Mouse (Mus musculus) ES-CJ7 (cell line): ENCODE measurements around the gene Lif.

Experiments
- DNase-seq: peaks from one replicate; pipeline ENCODE4 v3.0.0; 2011; ENCODE audit warnings: low read depth, low spot score

Gene Lif

GRCm38 (mm10) chr11:4262847-4263246, 5.5 kb downstream of the Lif start:
- DNase-seq = no peak

DNA sequence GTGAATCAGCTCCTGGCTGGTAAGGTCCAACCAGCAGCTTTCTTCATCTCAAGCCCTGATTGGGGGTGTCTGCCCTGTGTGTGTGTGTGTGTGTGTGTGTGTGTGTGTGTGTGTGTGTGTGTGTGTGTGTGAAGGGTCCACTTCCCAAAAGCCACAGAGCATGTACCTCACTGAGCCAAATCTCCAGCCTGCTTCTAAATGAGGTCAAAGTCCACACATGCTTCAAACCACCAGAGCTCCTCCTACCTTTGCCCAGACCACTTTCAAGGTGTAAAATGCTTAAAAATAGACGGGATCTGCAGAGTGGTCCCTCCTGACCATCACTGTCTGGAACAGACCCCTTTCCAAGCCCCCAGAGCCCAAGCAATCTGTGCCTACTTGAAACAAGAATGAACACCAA, 5.9 kb downstream of the Lif start:
- DNase-seq = no peak

DNA sequence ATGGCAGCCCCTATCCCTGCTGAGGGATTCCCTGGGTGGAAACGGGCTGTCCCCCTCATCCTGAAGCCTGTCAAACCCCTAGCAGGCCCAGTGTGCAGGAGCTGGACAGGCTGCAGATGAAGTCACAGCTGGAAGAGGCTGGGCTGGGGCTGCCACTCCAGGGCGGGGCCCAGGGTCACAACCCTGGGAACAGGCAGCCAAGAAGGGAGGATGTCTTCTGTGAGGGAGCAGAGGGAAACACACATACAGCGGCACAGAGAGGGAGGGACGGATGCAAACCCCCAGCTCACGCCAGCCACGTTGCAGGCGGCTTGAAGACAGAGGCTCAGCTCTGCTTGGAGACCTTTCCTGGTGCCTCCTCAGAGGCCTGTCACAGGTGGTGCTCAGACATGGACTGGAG, 6.7 kb downstream of the Lif start:
- no peak for DNase-seq

DNA sequence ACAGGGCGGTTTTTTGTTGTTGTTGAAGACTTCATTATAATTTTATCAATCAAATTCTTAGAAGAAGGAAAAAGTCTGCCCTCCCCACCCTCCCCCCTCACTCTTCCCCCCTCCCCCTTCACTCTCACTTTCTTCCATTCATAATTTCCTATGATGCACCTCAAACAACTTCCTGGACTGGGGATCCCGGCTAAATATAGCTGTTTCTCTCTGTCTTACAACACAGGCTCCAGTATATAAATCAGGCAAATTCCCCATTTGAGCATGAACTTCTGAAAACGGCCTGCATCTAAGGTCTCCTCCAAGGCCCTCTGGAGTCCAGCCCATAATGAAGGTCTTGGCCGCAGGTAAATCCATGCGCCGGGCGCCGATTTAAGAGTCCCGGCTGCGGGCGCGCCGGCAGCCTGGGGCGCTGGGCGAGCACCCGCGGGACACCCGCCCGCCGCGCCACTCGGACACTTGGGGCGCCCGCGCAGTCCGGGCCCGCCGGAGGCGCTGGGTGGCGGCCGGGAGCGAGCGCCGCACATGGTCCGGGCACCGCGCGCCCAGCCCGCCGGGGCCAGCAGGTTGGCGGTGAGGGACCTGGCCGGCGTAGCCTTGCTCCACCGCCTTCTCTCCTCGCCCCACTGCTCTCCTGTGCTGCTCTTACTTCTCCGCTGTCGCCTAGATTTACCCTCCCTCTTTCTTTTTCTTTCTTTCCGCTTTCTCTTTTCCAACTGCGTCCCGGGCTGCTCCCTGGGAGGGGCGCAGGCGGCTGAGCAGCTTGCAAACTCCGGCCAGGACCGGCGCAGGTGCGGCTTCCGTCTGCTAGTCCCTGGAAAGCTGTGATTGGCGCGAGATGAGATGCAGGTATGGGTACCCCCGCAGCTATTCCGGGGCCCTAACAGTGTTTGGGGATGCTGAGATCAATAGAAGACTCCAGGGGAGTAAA, 9.2 kb downstream of the Lif start:
- peak; percentile 71 for DNase-seq

GRCm38 (mm10) chr11:4267202-4267578, 9.8 kb downstream of the Lif start:
- peak; percentile 68 for DNase-seq

GRCm38 (mm10) chr11:4268500-4268899, 11.1 kb downstream of the Lif start:
- DNase-seq = no peak

DNA sequence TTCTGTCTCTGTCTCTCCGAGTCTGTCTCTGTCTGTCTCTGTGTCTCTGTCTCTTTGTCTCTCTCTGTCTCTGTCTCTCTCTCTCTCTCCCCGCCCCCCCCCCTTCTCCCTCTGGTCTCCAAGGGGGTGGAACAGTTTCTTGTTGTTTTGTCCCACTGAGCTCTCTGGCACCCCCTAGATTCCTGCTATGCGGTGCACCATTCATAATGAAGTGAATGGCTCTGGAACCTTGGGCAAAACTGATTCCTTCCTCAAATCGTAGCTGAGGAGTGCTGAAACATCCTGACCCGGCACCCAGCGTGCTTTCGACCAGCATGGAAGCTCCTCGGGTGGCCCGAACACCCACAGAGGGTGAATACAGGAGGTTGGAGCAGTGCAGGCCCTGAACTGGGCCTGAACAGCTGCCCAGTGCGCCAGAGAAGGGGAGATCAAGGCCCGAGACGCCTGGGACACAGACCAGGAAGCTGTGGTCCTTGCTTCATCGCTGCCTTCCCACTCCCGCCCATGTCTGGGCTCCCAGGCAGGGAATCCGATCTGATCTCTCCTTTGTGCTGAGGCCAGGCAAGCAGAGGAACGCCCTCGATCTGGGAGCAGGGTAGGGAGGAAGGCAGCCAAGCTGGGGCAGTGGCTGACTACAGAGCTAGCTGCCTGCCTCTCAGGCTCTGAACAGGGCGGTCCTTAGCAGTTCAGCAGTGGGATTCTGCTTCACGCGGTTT, 13.5 kb downstream of the Lif start:
- DNase-seq = peak; percentile 84

DNA sequence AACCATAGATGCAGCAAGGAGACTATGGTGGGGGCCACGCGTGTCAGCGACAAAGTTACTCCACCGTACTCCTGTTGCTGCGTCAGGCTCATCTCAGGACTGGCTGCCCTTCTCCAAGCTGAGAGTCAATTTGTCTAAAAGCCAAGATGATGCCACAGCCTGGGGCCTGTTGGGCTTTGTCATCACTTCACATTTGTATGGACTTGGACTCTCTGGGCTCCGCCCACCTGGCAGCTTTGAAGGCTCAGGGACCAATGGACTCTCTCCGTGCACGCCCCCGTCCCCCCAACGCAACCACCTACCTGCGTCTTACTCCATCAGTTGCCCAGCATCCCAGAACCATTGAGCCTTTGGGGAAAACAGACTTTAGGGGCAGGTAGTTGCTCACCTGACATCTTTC, 14.2 kb downstream of the Lif start:
- DNase-seq = peak; percentile 54

DNA sequence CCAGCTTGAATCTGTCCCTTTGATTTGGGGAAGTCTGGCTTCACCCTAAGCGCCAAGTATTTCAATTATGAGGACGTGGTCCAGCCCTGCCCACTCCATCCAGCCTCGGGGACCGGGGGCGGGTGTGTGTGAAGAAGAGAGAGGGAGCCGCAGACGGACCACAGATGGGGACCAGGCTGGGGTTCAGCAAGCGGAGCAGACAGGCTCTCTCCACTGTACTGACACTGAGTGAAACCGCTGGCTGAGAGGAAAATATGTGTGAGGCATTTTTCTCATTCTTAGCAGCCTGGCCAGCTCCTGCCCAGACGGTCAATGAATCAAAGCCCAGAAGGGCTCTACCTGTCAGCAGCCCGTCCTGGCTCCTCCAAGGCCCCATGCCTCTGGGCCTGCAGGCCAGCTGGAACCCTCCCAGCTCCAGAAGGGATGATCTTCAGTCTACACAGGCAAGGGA, 19.1 kb downstream of the Lif start:
- DNase-seq = no peak

GRCm38 (mm10) chr11:4279909-4280308, 22.6 kb downstream of the Lif start:
- no peak for DNase-seq

GRCm38 (mm10) chr11:4281852-4282251, 24.5 kb downstream of the Lif start:
- DNase-seq = no peak

- peak; percentile 79 for DNase-seq
Measured at GRCm38 (mm10) chr11:4283627-4284026, 26.3 kb downstream of the Lif start.

- no peak for DNase-seq
Measured at GRCm38 (mm10) chr11:4289280-4289679, 31.9 kb downstream of the Lif start.

DNA sequence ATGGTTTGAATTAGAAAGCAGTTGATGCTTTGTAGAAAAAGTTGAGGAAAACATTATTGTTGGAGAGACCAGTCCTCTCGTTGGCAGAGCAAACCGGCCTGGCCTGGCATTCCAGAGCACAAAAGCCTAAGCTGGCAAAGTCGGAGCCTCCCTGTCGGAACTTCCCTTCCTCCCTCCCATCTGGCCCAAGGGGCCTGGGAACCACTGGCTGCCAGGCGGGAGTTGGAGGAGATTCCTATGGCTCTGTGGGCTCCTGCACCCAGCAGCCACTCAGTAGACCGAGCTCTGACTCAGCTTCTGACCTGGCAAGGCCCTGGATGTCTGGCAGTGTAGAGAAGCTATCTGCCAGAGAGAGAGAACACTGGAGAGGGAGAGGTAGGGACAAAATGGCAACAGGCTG, 34.3 kb downstream of the Lif start:
- DNase-seq = no peak

- DNase-seq = no peak
Measured at GRCm38 (mm10) chr11:4292224-4292887, 35.0 kb downstream of the Lif start.

- no peak for DNase-seq
Measured at GRCm38 (mm10) chr11:4292888-4293247, 35.5 kb downstream of the Lif start.

DNA sequence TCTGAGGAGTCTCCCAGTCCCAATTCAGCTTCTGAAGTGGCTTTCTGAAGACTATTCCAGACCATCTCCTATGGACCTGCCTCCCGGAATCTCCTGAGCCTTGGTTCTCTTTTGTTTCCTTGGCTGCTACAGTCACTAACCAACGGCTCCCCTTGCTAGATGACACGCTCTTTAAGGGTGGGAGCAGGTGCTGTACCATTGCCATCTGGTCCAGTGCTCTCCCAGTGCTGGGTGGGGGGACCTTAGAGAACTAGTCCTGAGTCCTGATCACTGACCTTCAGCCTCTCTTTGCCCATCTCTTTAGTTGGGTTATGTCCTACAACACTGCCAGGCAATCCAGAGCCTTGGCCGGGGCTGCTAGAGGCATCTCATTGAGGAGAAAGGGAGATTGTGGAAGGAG, 36.1 kb downstream of the Lif start:
- no peak for DNase-seq

DNA sequence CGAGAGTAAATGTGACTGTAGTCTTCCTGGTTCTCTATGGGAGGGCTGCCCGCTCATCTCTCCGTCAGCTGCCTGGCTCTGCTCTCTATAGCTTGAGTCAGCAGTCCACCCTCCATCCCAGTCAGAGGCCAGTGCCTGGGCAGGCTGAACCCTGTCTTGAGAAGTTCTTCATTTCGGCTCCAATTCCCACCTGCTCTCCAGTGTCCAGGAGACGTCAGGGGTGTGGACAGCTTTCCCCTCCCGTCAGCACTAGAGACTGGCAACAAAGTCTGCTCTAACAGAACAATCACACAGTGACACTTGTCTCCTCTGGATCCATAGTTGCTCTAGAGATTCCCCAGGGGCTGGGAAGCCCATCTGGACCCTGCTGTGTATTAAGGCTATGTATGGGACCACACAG, 36.7 kb downstream of the Lif start:
- DNase-seq = no peak

GRCm38 (mm10) chr11:4294495-4295351, 37.4 kb downstream of the Lif start:
- peak; percentile 44 for DNase-seq

DNA sequence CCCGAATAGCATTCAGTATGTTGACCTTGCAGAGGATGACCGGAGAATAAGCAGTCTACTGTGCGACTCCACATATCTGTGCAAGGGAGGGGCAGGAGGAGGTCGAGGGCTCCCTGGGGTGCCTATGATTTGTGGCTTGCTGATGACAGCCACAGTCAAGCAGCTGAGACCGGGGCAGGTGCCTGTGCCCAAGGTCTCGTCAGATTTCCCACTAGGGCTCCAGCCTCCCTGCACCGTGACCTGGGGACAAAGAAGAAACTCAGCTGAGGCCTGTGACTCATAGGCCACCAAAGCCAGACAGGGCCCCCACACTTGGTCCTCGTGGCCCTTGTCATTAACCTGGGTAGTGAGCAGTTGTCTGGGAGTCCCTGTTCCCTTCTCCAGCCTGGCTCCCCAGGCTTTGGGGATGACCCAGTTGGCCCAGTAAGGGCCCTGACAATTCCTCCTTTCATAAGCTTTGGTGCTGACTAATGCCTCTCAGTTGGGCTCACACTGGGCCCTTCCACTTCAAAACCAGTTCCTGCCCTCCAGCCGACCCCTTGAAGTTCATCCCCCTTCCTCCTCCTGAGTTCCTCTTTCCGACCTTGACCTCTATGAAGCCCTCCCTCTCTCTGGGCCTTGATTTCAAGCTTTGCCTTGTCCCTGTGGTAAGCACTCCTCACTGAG, 39.4 kb downstream of the Lif start:
- DNase-seq = peak; percentile 42

DNA sequence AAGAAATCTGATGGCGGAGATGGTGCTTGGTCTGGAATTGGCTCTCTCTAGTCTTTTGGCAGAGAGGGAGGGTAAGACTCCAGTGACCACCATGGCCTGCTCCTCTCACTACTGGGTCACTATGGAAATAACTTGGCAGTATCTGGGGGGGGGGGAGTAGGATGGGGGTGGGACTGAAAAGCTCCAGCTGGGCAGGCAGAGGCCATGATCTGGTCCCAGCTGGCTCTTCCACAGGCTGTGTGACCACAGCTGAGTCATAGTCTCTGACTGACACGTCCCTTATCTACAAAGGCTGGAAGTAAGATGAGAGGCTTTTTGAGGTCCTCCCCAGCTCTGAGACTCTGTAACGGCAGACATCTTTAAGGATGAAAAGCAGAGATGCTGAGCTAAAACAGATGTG, 40.4 kb downstream of the Lif start:
- no peak for DNase-seq
